Mouse (Mus musculus) bone marrow macrophage, adult 2 months (primary cell): ENCODE data around the gene Ankrd13b.

Source experiments
- CTCF ChIP-seq: IDR thresholded peaks from 2 replicates; pipeline ENCODE4 v1.5.1; 2012; ENCODE audit warnings: low read depth, mild to moderate bottlenecking, low read length, moderate library complexity
- POLR2A ChIP-seq: IDR thresholded peaks from 2 replicates; pipeline ENCODE4 v1.6.1; 2012; ENCODE audit warnings: mild to moderate bottlenecking, low read depth, low read length, borderline replicate concordance

DNA sequence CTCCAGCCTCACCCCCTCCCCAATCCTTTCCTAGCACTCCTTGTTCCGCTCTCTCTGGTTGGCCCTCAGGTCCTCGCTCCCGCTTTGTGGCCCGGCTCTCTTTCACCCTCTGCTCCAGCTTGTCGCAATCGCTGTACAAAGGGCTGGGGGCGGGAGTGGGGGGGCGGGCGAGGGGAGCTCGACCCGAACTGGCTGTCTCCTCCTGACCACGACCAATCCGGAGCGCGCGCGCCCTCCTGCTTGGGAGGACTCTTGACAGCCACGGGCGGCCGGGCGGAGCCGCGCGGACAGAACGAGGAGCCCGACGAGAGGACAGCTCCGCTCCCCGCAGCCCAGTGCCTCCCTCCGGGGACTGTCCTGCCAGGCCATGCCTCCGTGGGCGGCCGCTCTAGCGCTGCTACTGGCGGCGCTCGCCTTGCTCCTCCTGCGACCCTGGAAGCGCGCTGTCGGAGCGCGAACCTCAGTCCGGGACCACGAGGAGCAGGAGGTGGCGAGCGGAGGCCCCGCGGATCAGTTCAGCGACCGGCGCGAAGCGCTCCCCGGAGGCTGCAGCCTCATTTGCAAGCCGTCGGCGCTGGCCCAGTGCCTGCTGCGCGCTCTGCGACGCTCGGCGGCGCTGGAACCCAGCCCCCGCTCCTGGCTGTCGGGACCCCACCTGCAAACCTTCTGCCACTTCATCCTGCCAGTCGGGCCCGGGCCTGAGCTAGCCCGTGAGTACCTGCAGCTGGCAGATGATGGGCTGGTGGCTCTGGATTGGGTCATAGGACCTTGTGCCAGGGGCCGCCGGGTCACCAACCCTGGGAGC, 25.6 kb upstream of the Ankrd13b start, which contains the start of gene Abhd15:
- TF ChIP-seq CTCF (no peak), POLR2A (peak; percentile 30; the same call in 1 of the 2 replicates)
